Mouse (Mus musculus) right cerebral cortex, postnatal 10 days (tissue): ENCODE measurements around the gene 4930447C04Rik.
A peak's percentile ranks its signal among the peaks of the same experiment; 100 is the strongest.

Experiments used
- DNase-seq, 2 experiments: peaks; one replicate each; pipeline ENCODE4 v3.0.0; 2021; ENCODE audit warnings: low spot score in 2 of 2

The 4930447C04Rik gene

DNA sequence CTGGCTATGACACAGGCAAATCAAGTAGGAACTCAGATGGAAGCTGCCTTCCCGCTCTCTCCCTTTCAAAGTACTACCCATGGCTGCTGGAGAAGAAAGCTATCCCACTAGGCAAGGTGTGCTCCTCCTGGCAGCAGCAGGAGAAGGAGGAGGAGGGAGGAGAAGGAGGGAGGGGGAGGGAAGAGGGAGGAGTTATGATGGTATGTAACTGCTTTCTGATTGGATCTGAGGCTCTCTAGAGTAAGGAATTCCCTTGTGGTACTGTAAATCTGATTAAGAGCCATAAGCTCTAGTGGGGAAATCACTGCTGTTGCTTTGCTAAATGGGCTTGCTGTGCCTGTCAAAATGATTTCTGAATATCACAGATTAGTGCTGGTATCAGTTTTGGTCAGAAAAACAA, 99.1 kb downstream of the 4930447C04Rik start:
- DNase-seq, result no peak

DNA sequence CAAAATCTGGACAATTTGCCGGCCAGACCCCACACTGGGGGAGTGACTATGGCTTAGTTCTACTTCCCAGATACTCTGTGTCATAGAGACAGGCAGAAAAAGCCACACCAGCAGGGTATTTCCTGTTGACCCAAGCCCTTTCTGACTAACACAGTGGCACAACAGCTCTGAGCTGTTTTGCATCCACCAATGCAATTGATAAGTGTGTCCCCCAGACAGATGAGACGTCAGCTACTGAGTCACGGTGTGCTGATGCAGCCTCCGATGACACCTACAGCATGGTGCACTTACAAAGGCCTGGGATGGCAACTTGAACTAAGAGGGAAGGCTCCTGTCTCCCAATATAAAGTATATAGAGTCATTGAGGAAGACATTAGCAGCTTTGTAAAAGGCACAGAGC, 103.3 kb downstream of the 4930447C04Rik start:
- DNase-seq, result no peak

- no peak for DNase-seq
Observed at GRCm38 (mm10) chr12:72835518-72836015, 105.0 kb downstream of the 4930447C04Rik start.

DNA sequence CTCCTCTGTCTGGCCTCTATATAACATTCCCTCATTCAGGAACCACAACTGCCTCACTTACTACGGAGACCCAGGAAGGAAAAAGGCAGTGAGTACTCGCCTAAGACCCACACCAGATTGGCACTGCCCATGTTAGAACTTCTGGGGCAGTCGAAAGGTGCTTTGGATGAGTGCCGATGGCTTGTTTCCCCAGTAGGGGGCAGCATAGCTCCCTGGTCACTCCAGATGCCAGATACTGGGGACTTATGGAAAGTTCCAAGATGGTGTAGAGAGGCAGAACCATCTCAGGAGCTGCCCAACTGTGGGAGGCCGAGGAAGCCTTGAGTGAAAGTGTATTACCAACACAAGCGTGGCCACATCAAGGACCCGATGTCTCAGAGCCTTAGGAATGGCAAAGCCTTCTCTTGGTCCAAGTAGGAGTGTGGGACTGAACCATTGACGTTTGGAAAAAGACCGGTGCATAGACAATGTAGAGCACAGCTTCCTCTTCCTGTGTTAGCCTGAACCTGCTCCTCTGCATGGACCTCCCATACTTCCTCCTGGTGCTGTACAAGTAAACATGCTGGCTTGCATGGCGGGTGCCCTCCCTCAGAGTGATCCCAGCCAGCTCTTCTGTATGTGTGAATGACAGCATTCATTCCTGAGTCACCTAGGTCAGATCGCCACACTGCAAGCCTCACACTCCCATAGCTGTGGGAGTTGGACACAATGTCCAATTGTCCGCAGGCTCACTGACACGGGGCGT, 105.6 kb downstream of the 4930447C04Rik start:
- DNase-seq, result no peak

GRCm38 (mm10) chr12:72831711-72832432, 108.7 kb downstream of the 4930447C04Rik start:
- DNase-seq, result peak; percentile 82 to 90
